Mouse (Mus musculus): Measurements from ENCODE around the gene L2hgdh. TPM values are rescaled to one million over a fixed set of nuclear protein-coding genes. Genes with fewer than 3 reads are reported as not detected.

L2hgdh gene
- 10 to 100 TPM in 1 of 2 experiments, 1 to 10 TPM in 1; 5.4 to 11.4 TPM for polyA plus RNA-seq (2017; shearing (Covaris generic))

DNA sequence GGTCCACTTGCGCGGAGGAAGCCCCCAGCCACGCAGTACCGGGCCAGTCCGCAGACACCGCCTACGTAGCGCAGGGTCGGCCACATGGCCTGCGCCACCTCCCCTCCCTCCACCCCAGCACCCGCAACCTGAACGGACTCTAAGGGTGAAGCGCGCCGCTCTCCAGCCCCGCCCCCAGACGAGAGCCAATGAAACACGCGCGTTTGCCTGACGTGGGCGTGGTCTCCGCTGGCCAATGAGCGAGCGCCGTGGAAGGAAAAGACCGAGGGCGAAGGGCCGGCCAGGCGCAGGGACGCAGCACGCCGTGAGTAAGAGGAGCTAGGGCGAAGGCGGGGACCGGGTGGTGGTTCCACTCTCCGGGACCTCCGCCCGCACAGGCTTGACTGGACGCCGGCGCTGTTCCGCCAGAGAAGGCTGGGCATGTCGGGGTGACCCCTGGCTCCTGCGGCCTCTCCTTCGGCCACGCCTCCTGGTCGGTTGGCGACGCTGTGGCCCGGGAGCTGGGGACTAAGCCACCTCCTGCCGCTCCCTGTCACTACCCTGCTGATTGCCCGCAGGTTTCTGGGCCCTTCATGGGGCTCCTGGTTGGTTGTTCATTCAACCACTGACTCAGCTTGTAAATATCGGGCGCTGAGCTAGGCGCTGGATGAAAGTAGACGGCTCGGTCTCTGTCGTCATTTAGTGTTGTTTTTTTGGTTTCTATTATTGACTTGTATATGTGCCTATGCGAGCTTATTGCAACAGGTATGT, at the start of gene L2hgdh, which contains the start of gene Atp5s:
Gene L2hgdh (minus strand): TSS at position 163 of the 750 bp plus-strand sequence.
Gene Atp5s (plus strand): TSS at position 240 of the 750 bp plus-strand sequence.

DNA sequence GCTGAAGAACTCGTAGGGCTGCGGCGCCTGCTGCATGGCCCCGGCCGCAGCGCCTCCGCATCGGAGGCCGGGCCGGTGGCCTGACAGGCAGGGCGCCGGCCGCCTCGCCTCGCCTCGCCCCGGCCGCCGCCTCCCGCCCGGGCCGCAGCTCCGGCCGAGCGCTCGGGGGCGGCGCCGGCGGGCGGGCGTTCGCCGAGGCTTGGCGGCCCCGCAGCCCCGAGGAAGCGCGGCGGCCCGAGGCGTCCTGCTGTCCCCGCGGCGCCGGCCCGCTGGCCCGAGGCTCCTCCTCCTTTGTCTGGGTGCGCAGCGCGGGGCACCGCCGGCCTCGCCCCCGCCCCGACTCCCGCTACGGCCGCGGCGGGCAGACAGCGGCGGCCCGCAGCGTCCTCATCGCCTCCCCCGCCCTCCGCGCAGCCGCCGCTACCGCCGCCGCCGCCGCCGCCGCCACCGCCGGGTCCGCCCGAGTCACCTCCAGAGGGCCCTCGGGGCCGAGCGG, 43.1 kb downstream of the L2hgdh start, which contains the start of gene Sos2:
Gene Sos2 (minus strand): TSS at position 287 of the 496 bp plus-strand sequence.

Other genes starting within 250 kb of the L2hgdh start
- gene Vcpkmt, start 141.8 kb downstream of the L2hgdh start, polyA plus RNA-seq (2017; shearing (Covaris generic)), result 1 to 10 TPM; 3.9 to 4.3 TPM
- 10 to 100 TPM; 19.9 to 22.7 TPM for gene Sos2, start 43.0 kb downstream of the L2hgdh start, polyA plus RNA-seq (2017; shearing (Covaris generic))
- 10 to 100 TPM; 18.8 to 24.8 TPM for gene Atp5s, start 77 bp upstream of the L2hgdh start, polyA plus RNA-seq (2017; shearing (Covaris generic))
- gene Cdkl1, start 66.4 kb upstream of the L2hgdh start, polyA plus RNA-seq (2017; shearing (Covaris generic)), result not detected
- 1 to 10 TPM; 1.1 to 1.3 TPM for gene Atl1, start 167.7 kb upstream of the L2hgdh start, polyA plus RNA-seq (2017; shearing (Covaris generic))
- 10 to 100 TPM in 1 of 2 experiments, 1 to 10 TPM in 1; 5.6 to 10.0 TPM for gene Map4k5, start 168.3 kb upstream of the L2hgdh start, polyA plus RNA-seq (2017; shearing (Covaris generic))